Mouse (Mus musculus): ENCODE data around the gene Plk4. TPM values are rescaled to one million over a fixed set of nuclear protein-coding genes. Genes with fewer than 3 reads are reported as not detected.

Plk4 gene
- total RNA-seq (2014; rRNA removed) (11.9 and 12.9 TPM in 2 replicates), polyA plus RNA-seq (2015; fragmentation: Nextera tagmentation; extraction: Ambion mirVana) (7.0 and 8.9 TPM in 2 replicates)

- Histone ChIP-seq H3K4me1 (ENCODE audit: insufficient read depth) (peaks cover 11% of the 10 kb centered on the region; the same call in 1 of the 2 replicates), H3K27me3 (ENCODE audit: insufficient read depth, low read length) (no peaks in the 10 kb centered on the region), H3K4me2 (ENCODE audit: low read depth) (peak within 1 kb of the TSS; percentile 97), H3K36me3 (ENCODE audit: insufficient read depth) (no peaks in the 10 kb centered on the region), H3K4me3 (ENCODE audit: low read depth, low read length) (peak within 1 kb of the TSS; percentile 85), H3K9me3 (ENCODE audit: low read length) (no peaks in the 10 kb centered on the region), H3K27ac (ENCODE audit: low read depth, low read length) (peak within 1 kb of the TSS; percentile 50; the same call in 1 of the 2 replicates), H3K9ac (peak within 1 kb of the TSS; percentile 59)
- WGBS = 2% methylated on average over 65 of the region's 66 CpGs
- DNase-seq (peak; percentile 98), ATAC-seq (peak; percentile 99)
- TF ChIP-seq CTCF (IDR thresholded peaks at IDR 0.05; ENCODE audit: low read depth) = no peak
Observed at GRCm38 (mm10) chr3:40799530-40800372, at the start of gene Plk4. Gene Plk4, plus strand, starts transcription at chr3:40800019.

GRCm38 (mm10) chr3:40760746-40761145, 39.1 kb upstream of the Plk4 start:
- ATAC-seq (no peak), DNase-seq (no peak)
- H3K9ac ChIP-seq = no peak overlapping the region
- WGBS = 87% methylated on average over 3 of the region's 3 CpGs
- no peaks in the 10 kb centered on the region for H3K9me3 ChIP-seq (ENCODE audit: low read length)
- no peak overlapping the region for H3K4me3 ChIP-seq (ENCODE audit: low read depth, low read length)
- H3K27ac ChIP-seq (ENCODE audit: low read depth, low read length) = no peak overlapping the region
- H3K4me2 ChIP-seq (ENCODE audit: low read depth) = no peak overlapping the region
- no peaks in the 10 kb centered on the region for H3K27me3 ChIP-seq (ENCODE audit: insufficient read depth, low read length)
- TF ChIP-seq CTCF (IDR thresholded peaks at IDR 0.05; ENCODE audit: low read depth) = no peak
- peaks cover 20% of the 10 kb centered on the region for H3K36me3 ChIP-seq (ENCODE audit: insufficient read depth)
- H3K4me1 ChIP-seq (ENCODE audit: insufficient read depth) = no peaks in the 10 kb centered on the region

GRCm38 (mm10) chr3:40761312-40761711, 38.5 kb upstream of the Plk4 start:
- Histone ChIP-seq H3K9ac (no peak overlapping the region), H3K36me3 (ENCODE audit: insufficient read depth) (peaks cover 21% of the 10 kb centered on the region), H3K4me2 (ENCODE audit: low read depth) (no peak overlapping the region), H3K9me3 (ENCODE audit: low read length) (no peaks in the 10 kb centered on the region), H3K4me3 (ENCODE audit: low read depth, low read length) (no peak overlapping the region), H3K4me1 (ENCODE audit: insufficient read depth) (no peaks in the 10 kb centered on the region), H3K27ac (ENCODE audit: low read depth, low read length) (no peak overlapping the region), H3K27me3 (ENCODE audit: insufficient read depth, low read length) (no peaks in the 10 kb centered on the region)
- TF ChIP-seq CTCF (IDR thresholded peaks at IDR 0.05; ENCODE audit: low read depth) = no peak
- DNase-seq = no peak
- WGBS = 88% methylated on average over 2 of the region's 2 CpGs
- ATAC-seq = no peak

- no peak overlapping the region for H3K27ac ChIP-seq (ENCODE audit: low read depth, low read length)
- 88% methylated on average over 2 of the region's 2 CpGs for WGBS
- no peaks in the 10 kb centered on the region for H3K4me1 ChIP-seq (ENCODE audit: insufficient read depth)
- H3K36me3 ChIP-seq (ENCODE audit: insufficient read depth) = peaks cover 15% of the 10 kb centered on the region
- H3K9me3 ChIP-seq (ENCODE audit: low read length) = no peaks in the 10 kb centered on the region
- no peak overlapping the region for H3K9ac ChIP-seq
- H3K4me3 ChIP-seq (ENCODE audit: low read depth, low read length) = no peak overlapping the region
- no peaks in the 10 kb centered on the region for H3K27me3 ChIP-seq (ENCODE audit: insufficient read depth, low read length)
- no peak overlapping the region for H3K4me2 ChIP-seq (ENCODE audit: low read depth)
- ATAC-seq (no peak), DNase-seq (no peak)
- no peak for TF ChIP-seq CTCF (IDR thresholded peaks at IDR 0.05; ENCODE audit: low read depth)
Observed at GRCm38 (mm10) chr3:40793783-40794182, 6.0 kb upstream of the Plk4 start.

- TF ChIP-seq CTCF (IDR thresholded peaks at IDR 0.05; ENCODE audit: low read depth) = no peak
- DNase-seq (no peak), ATAC-seq (no peak)
- 85% methylated on average over 1 of the region's 1 CpGs for WGBS
- Histone ChIP-seq H3K27me3 (ENCODE audit: insufficient read depth, low read length) (no peaks in the 10 kb centered on the region), H3K4me1 (ENCODE audit: insufficient read depth) (peaks cover 11% of the 10 kb centered on the region; the same call in 1 of the 2 replicates), H3K9ac (no peak overlapping the region), H3K36me3 (ENCODE audit: insufficient read depth) (no peaks in the 10 kb centered on the region; the same call in 1 of the 2 replicates), H3K27ac (ENCODE audit: low read depth, low read length) (no peak overlapping the region), H3K9me3 (ENCODE audit: low read length) (no peaks in the 10 kb centered on the region), H3K4me2 (ENCODE audit: low read depth) (no peak overlapping the region), H3K4me3 (ENCODE audit: low read depth, low read length) (no peak overlapping the region)
Observed at GRCm38 (mm10) chr3:40798054-40798453, 1.8 kb upstream of the Plk4 start.

GRCm38 (mm10) chr3:40798500-40798899, 1.3 kb upstream of the Plk4 start:
- H3K9ac ChIP-seq = no peak overlapping the region
- no peaks in the 10 kb centered on the region for H3K9me3 ChIP-seq (ENCODE audit: low read length)
- ATAC-seq = no peak
- peak; percentile 51 for DNase-seq
- no peaks in the 10 kb centered on the region for H3K27me3 ChIP-seq (ENCODE audit: insufficient read depth, low read length)
- H3K36me3 ChIP-seq (ENCODE audit: insufficient read depth) = no peaks in the 10 kb centered on the region
- peak; percentile 60 for TF ChIP-seq CTCF (IDR thresholded peaks at IDR 0.05; ENCODE audit: low read depth)
- no peak overlapping the region for H3K4me2 ChIP-seq (ENCODE audit: low read depth)
- H3K4me3 ChIP-seq (ENCODE audit: low read depth, low read length) = no peak overlapping the region
- WGBS = 38% methylated on average over 7 of the region's 7 CpGs
- no peak overlapping the region for H3K27ac ChIP-seq (ENCODE audit: low read depth, low read length)
- peaks cover 11% of the 10 kb centered on the region; the same call in 1 of the 2 replicates for H3K4me1 ChIP-seq (ENCODE audit: insufficient read depth)

- peak overlapping the region; percentile 59 for H3K9ac ChIP-seq
- H3K4me1 ChIP-seq (ENCODE audit: insufficient read depth) = peaks cover 11% of the 10 kb centered on the region; the same call in 1 of the 2 replicates
- TF ChIP-seq CTCF (IDR thresholded peaks at IDR 0.05; ENCODE audit: low read depth) = no peak
- H3K4me3 ChIP-seq (ENCODE audit: low read depth, low read length) = peak overlapping the region; percentile 85
- WGBS = under 1% methylated on average over 36 of the region's 37 CpGs
- H3K36me3 ChIP-seq (ENCODE audit: insufficient read depth) = 0 out of 2 replicates have a peak, but pooled peaks cover 3% of the 10 kb centered on the region
- peak overlapping the region; percentile 97 for H3K4me2 ChIP-seq (ENCODE audit: low read depth)
- no peaks in the 10 kb centered on the region for H3K9me3 ChIP-seq (ENCODE audit: low read length)
- H3K27me3 ChIP-seq (ENCODE audit: insufficient read depth, low read length) = no peaks in the 10 kb centered on the region
- peak overlapping the region; percentile 50; the same call in 1 of the 2 replicates for H3K27ac ChIP-seq (ENCODE audit: low read depth, low read length)
- DNase-seq (peak; percentile 14), ATAC-seq (peak; percentile 79)
Observed at GRCm38 (mm10) chr3:40800373-40800823, 579 bp downstream of the Plk4 start.
